Mouse (Mus musculus) urinary bladder, postnatal 14 days (tissue): ENCODE data around the gene Siglece.

Source experiments
- DNase-seq: peaks from one replicate; pipeline ENCODE4 v3.0.0; 2021; ENCODE audit warnings: low spot score

The Siglece gene

DNA sequence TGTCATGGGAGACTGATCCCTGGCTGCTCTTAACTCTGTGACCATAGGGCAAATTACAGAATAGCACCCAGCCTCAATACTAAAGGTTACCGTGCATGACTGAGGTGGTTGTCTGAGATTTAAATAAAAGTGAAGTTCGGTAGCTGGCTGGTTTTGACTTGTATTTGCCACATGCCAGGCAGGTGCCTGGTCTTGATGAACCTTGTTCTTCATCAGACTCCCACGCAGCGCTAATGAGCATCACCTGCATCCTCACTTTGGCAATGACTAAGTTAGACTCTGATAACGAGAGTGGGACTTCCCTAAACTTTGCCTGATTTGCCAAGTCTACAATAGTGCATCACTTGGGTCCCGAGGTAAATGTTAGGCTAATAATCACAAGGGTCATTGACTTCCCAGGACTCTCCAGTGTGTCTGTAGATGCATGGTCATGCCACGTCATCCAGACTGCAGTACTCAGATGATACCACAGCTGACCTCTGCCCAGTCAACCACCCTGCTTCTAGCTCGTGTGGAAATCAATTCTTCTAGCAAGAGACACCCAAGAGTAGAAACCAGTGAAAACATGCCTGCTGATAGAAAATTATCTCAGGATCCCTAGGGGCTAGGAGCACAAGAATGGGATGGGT is 34.1 kb downstream of the Siglece start:
- no peak for DNase-seq

DNA sequence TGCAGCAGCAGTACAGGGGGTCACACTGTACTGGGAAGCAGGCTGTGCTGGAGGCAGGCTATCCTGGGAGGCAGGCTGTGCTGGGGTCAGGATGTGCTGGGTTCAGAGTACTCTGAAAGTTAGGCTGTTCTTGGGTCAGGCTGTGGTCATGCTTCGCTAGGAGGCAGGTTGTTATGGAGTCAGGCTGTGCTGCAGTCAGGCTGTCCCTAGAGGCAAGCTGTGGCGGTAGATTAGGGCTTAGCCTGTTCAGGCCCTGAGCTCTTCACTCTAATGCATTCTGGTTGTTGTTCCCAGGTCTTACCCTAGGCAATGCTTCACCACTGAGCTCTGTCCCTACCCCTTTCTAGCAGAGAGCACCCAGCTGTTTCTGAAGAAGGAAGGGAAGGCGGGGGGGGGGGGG is 34.9 kb downstream of the Siglece start:
- DNase-seq: no peak

DNA sequence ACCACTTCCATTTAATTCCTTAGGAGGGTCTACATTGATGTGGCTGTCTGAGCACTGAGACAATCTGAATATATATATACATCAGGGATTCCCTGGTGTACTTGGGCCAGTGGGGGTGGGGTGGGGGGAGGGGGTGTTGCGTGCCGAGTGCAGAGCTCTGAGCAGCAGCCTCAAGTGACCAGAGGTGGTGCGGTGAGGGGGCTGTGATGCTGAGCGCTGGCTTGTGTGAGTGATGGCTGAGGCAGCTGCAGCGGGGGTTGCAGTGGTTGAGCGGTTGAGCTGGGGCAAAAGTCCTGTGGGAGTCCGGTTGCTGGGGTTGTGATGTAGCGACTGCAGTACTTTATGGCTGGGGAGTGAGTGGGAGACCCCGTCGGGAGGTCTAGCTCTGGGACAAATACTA is 36.1 kb downstream of the Siglece start:
- DNase-seq: no peak

DNA sequence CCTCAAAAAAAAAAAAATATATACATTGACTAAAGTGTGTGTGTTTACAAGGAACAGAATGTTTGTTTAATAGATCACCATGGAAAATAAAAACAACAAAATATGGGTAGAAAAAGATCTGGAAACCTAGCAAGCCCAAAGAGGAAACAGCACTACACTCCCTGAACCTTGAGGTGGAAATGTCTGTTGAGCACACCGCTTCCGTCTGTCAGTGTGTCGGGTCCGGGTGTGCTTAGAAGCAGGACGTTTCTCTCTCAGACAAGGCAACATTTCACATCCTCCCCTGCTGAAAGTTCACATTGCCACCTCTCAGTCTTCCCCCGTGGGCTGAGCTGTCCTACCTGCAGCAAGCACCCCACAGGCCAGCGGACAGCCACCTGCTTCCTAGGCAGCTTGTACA is 37.0 kb downstream of the Siglece start:
- no peak for DNase-seq

DNA sequence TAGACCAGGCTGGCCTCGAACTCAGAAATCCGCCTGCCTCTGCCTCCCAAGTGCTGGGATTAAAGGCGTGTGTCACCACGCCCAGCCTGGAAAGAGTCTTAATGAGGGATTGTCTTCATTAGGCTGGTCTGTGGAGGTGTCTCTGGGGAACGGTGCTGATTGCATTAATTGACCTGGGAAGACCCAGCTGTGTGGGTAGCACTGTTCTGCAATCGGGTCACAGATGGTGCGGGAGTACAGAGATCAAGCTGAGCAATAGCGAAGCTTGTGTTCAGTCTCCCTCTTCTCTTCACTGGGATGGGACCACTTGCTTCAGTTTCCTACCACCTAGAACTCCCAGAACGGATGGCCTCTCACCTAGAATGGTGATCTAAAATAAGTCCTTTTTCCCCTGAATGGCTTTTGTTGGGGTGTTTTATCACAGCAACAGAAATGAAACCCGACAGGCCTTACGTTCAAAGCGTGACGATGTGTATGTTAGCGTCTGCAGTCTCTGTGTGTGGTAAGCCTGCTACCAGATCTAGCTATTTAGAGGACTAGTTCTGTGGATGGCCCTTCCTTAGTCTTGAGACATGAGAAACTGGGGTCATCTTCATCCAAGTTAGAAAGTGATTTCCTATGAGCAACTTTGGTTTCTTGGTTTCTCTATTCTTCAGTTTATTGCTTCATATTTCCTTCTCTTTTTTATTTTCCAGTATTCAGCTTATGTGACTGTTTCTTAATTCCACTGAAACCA is 46.0 kb downstream of the Siglece start:
- DNase-seq: no peak

DNA sequence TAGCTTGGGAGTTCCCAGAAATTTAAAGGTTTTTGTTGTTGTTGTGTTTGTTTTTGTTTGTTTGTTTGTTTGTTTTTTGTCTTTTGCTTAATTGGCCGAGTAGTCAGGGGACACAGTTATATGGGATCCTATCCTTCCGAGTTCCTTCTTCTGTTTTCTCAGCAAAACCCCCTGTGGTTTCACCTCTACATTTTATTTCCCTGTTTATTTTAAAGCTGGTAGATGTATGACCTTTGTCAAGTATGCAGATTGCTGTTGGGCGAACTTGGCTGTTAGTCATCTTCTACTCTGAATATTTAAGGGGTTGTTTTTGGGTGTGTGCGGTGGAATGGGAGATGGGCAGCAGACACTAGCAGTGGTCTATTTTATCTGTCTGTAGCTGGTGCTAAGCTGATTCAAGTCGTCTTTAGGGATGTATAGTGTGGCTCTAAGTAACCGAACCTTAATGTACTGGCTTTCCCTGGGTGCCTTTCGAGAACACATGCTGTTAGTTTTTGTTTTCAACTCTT is 51.6 kb downstream of the Siglece start:
- DNase-seq: no peak

DNA sequence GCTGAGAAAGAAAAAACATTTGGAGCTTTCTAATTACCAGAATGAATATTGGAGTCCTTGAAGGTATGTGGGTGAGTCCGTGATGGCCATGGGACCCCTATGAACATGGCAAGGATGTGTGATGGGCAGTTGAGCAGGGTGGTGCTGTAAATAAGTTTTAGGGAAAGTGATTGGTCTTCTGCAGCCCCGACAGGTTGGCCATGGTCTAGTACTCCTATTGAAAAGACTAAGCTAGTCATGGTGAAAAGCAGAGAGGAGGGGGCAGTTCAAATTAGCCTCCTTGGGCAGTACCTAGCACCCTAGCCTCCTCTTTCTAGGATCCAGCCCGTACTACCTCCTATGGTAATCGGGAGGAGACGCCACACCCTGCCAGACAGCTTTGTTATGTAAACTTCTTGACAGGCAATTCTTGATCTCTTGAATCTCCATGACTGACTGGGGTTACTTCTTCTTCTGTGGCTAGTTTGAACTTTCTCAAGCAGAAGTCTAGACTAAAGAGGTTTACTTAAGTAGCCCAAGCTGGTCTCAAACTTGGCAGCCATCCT is 52.1 kb downstream of the Siglece start:
- no peak for DNase-seq

DNA sequence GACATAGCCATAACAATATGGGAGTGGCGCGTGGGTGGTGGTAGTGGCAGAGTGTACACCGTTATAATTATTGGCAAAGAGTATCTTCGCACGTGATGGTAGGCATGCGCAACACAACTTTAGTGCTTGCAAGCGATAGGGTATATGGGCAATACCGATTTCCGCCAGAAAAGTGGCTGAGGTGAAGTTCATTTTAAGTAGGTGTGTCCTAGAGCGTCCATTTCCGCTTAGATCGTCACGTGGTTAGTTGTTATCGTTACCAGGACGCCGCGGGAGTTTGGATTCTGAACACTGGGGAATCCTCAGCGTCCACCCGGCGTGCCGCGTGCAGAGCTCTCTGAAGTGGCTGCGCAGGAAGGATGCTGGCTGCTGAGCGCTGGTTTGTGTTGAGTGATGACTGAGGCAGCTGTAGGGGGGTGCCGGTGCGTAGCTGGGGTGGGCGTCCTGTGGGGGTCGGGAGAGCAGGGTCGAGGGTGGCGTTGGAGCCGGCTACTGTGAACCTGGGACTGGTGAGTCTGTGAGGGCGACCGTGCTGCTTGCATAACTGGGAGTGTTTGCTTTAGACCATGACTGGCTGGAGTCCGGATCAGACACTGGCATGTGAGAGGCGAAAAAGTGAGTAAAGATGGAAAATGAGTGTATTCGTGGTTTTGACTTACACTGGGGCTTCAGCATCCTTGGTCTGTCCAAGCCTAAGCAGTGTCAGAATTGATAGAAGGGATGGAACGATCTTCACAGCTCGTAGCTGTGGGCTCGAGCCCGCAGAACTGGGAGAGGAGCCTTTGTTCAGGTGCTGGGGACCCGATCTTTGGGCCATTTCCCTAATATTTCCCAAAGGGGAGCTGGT is 52.8 kb downstream of the Siglece start, which contains the start of gene Zfp819:
Gene Zfp819 (plus strand): TSS at position 274 of the 847 bp plus-strand sequence.
- DNase-seq: peak; percentile 43

DNA sequence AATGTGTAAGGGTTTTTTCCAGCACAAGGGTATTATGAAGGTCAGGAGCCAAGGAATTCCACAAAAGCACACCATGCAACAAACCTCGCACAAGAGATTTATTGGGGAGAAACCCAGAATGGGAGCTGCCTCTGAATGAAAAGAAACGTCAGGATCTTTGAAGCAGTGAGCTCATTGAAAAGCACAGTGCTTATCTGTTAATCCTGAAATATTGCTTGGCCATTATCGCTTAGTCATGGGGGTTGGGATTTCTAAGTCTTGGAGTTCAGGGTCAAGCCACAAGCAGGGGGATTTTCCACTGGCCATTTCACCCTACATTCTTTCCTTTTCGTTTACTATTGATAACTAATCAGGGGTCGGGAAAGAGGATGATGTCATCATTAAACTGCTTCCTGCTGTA is 58.1 kb downstream of the Siglece start:
- no peak for DNase-seq
